Mouse (Mus musculus): Measurements from ENCODE around the gene Gpr87. TPM values are rescaled to one million over a fixed set of nuclear protein-coding genes. Genes with fewer than 3 reads are reported as not detected.
A peak's percentile ranks its signal among the peaks of the same experiment; 100 is the strongest.

Gene Gpr87
- polyA plus RNA-seq (2016; fragmentation: Nextera tagmentation; extraction: Ambion mirVana), result 0.14 TPM in 1 of 2 replicates, not detected in the other

- H3K27me3 ChIP-seq (replicated peaks), result no peaks in the 10 kb centered on the region
- no peaks in the 10 kb centered on the region for H3K36me3 ChIP-seq
- no peak for ATAC-seq (ENCODE audit: insufficient number of reproducible peaks, low FRiP score)
- H3K9ac ChIP-seq, result no peak within 1 kb of the TSS
- no peaks in the 10 kb centered on the region for H3K9me3 ChIP-seq (replicated peaks)
- H3K4me2 ChIP-seq, result no peak within 1 kb of the TSS
- H3K4me1 ChIP-seq (replicated peaks), result no peaks in the 10 kb centered on the region
- no peak within 1 kb of the TSS for H3K4me3 ChIP-seq
- H3K27ac ChIP-seq (ENCODE audit: poor library complexity, severe bottlenecking), result no peak within 1 kb of the TSS
- 82% methylated on average over 7 of the region's 7 CpGs for WGBS
Observed at GRCm38 (mm10) chr3:59194938-59195337, at the start of gene Gpr87. TSS of gene Gpr87 (minus strand) at chr3:59195104.

DNA sequence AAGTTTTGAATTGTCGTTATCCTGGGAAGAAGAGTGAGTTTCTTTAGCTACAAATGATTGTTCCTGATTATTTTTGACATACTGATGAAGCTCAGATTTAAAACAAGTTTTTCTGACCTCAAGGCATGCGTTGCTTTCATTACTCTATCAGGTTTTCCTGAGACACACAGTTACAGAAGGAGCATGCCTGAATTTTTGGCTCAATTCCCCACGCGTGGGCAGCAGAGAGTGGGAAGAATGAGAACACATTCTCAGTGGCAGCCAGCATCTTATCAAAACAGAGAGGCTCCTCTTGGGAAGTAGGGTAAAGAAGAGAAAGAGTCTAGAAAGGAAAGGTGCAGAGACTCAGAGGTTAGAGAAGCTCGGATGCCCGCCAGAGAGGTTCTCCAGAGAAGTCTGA, 48.5 kb upstream of the Gpr87 start:
- ATAC-seq (ENCODE audit: insufficient number of reproducible peaks, low FRiP score), result no peak
- Histone ChIP-seq H3K4me2 (no peak overlapping the region), H3K36me3 (peaks cover 5% of the 10 kb centered on the region; the same call in 1 of the 2 replicates), H3K9ac (no peak overlapping the region), H3K4me1 (replicated peaks) (peaks cover 9% of the 10 kb centered on the region), H3K4me3 (no peak overlapping the region), H3K27ac (ENCODE audit: poor library complexity, severe bottlenecking) (no peak overlapping the region), H3K9me3 (replicated peaks) (no peaks in the 10 kb centered on the region), H3K27me3 (replicated peaks) (no peaks in the 10 kb centered on the region)
- WGBS, result 58% methylated on average over 6 of the region's 6 CpGs

DNA sequence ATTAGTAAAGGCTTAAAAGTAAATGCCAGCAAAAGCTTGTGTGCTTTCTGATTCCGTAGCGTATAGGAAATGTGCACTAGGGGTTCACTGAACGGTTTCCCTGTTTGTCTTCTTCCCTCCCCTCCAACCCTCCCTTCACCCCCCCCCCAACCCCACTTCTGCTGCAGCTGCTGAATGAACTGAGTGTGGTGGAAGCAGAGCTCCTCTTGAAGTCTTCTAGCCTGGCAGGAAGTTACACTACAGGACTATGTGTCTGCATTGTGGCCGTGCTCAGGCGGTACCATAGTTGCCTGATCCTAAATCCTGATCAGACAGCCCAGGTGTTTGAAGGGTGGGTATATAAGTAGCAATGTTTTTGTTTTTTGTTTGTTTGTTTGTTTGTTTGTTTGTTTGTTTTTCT, 40.0 kb upstream of the Gpr87 start:
- no peak for ATAC-seq (ENCODE audit: insufficient number of reproducible peaks, low FRiP score)
- Histone ChIP-seq H3K9ac (no peak overlapping the region), H3K27me3 (replicated peaks) (no peaks in the 10 kb centered on the region), H3K36me3 (peaks cover 5% of the 10 kb centered on the region; the same call in 1 of the 2 replicates), H3K4me2 (no peak overlapping the region), H3K9me3 (replicated peaks) (no peaks in the 10 kb centered on the region), H3K4me1 (replicated peaks) (no peaks in the 10 kb centered on the region), H3K4me3 (no peak overlapping the region), H3K27ac (ENCODE audit: poor library complexity, severe bottlenecking) (no peak overlapping the region)
- 62% methylated on average over 5 of the region's 5 CpGs for WGBS

GRCm38 (mm10) chr3:59230912-59231311, 36.0 kb upstream of the Gpr87 start:
- Histone ChIP-seq H3K27ac (ENCODE audit: poor library complexity, severe bottlenecking) (no peak overlapping the region), H3K4me1 (replicated peaks) (peaks cover 14% of the 10 kb centered on the region)

GRCm38 (mm10) chr3:59228730-59229551, 34.0 kb upstream of the Gpr87 start:
- H3K27ac ChIP-seq (ENCODE audit: poor library complexity, severe bottlenecking), result peak overlapping the region; percentile 59
- no peak overlapping the region for H3K9ac ChIP-seq
- H3K27me3 ChIP-seq (replicated peaks), result no peaks in the 10 kb centered on the region
- peaks cover 14% of the 10 kb centered on the region for H3K4me1 ChIP-seq (replicated peaks)
- H3K36me3 ChIP-seq, result no peaks in the 10 kb centered on the region
- peak overlapping the region; percentile 32 for H3K4me2 ChIP-seq
- WGBS, result 41% methylated on average over 10 of the region's 10 CpGs
- 0 out of 2 replicates have a peak, but pooled peaks have one; percentile 48 for ATAC-seq (ENCODE audit: insufficient number of reproducible peaks, low FRiP score)
- no peaks in the 10 kb centered on the region for H3K9me3 ChIP-seq (replicated peaks)
- H3K4me3 ChIP-seq, result no peak overlapping the region

More at GRCm38 (mm10) chr3:59230912-59231311, 36.0 kb upstream of the Gpr87 start:
- WGBS, result 62% methylated on average over 3 of the region's 3 CpGs
- Histone ChIP-seq H3K9me3 (replicated peaks) (no peaks in the 10 kb centered on the region), H3K27me3 (replicated peaks) (no peaks in the 10 kb centered on the region), H3K4me2 (no peak overlapping the region), H3K36me3 (no peaks in the 10 kb centered on the region), H3K4me3 (no peak overlapping the region), H3K9ac (no peak overlapping the region)
- no peak for ATAC-seq (ENCODE audit: insufficient number of reproducible peaks, low FRiP score)

GRCm38 (mm10) chr3:59227696-59228095, 32.8 kb upstream of the Gpr87 start:
- Histone ChIP-seq H3K4me1 (replicated peaks) (peaks cover 14% of the 10 kb centered on the region), H3K27me3 (replicated peaks) (no peaks in the 10 kb centered on the region), H3K27ac (ENCODE audit: poor library complexity, severe bottlenecking) (no peak overlapping the region), H3K4me2 (no peak overlapping the region), H3K9ac (no peak overlapping the region), H3K36me3 (no peaks in the 10 kb centered on the region), H3K9me3 (replicated peaks) (no peaks in the 10 kb centered on the region), H3K4me3 (no peak overlapping the region)
- ATAC-seq (ENCODE audit: insufficient number of reproducible peaks, low FRiP score), result no peak
- 86% methylated on average over 9 of the region's 9 CpGs for WGBS

DNA sequence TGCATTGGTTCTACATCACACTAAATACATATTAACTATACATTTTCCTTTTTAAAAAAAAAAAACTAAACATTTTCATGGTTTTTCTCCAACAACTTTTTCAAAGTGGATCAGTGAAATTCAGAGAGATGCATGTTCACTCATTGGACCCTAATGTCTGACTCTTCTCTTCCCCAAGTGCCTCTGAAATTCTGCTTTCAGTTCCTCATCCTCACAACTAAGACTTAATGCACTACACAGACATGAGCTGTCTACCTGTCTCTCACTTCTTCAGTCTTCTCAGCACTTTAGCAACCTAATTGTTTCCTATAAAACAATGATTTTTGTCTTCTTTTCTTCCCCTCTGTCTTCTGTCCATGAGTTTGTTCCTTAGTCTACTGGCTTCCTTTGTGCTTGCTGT, 30.5 kb upstream of the Gpr87 start:
- Histone ChIP-seq H3K9me3 (replicated peaks) (no peaks in the 10 kb centered on the region), H3K4me3 (no peak overlapping the region), H3K27ac (ENCODE audit: poor library complexity, severe bottlenecking) (no peak overlapping the region), H3K4me2 (no peak overlapping the region), H3K27me3 (replicated peaks) (no peaks in the 10 kb centered on the region), H3K9ac (no peak overlapping the region), H3K4me1 (replicated peaks) (peaks cover 14% of the 10 kb centered on the region), H3K36me3 (no peaks in the 10 kb centered on the region)
- no peak for ATAC-seq (ENCODE audit: insufficient number of reproducible peaks, low FRiP score)

- no peak for ATAC-seq (ENCODE audit: insufficient number of reproducible peaks, low FRiP score)
- Histone ChIP-seq H3K4me3 (no peak overlapping the region), H3K9ac (no peak overlapping the region), H3K36me3 (no peaks in the 10 kb centered on the region), H3K27me3 (replicated peaks) (no peaks in the 10 kb centered on the region), H3K4me2 (no peak overlapping the region), H3K4me1 (replicated peaks) (no peaks in the 10 kb centered on the region), H3K27ac (ENCODE audit: poor library complexity, severe bottlenecking) (no peak overlapping the region), H3K9me3 (replicated peaks) (no peaks in the 10 kb centered on the region)
- WGBS, result 85% methylated on average over 2 of the region's 2 CpGs
Observed at GRCm38 (mm10) chr3:59222303-59222702, 27.4 kb upstream of the Gpr87 start.

DNA sequence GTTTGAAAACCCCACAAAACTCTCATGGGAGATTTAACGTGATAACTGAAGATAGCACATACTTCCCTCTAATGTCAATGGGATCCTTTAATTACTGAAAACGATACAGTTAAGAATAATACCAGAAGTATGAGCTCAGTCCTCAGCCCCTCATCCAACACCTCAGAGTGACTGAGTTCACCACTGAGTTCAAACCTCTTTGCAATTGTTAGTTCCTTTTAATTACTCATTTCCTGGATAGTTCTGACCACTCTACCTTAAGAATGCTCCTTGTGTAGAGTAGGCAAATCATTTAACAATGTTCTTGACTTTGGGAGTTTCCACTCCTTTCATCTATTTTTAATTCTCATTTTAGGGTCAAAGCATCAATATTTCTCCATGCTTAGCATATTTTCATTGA, 24.4 kb upstream of the Gpr87 start:
- Histone ChIP-seq H3K4me2 (no peak overlapping the region), H3K9me3 (replicated peaks) (no peaks in the 10 kb centered on the region), H3K9ac (no peak overlapping the region), H3K4me3 (no peak overlapping the region), H3K4me1 (replicated peaks) (no peaks in the 10 kb centered on the region), H3K27ac (ENCODE audit: poor library complexity, severe bottlenecking) (no peak overlapping the region), H3K36me3 (no peaks in the 10 kb centered on the region), H3K27me3 (replicated peaks) (no peaks in the 10 kb centered on the region)
- WGBS, result 82% methylated on average over 2 of the region's 2 CpGs
- no peak for ATAC-seq (ENCODE audit: insufficient number of reproducible peaks, low FRiP score)

DNA sequence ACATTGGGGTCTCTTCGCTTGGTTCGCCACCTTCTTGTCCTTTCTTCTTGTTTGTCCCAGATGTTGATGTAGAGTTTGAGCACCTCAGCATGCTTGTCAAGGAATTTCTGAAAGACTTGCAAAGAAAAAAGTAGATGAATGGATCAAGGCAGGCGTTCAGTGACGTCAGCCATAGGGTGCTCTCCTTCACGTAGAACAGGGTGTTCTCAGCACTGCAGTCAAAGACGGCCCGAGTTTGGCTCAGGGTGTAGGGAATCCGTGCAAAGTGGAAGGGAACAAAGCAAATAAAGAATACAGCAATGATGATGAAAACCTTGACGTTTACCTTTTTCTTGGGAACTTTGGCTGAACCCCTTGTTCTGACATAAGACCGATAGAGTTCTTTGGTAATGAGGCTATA, 22.3 kb upstream of the Gpr87 start:
- no peaks in the 10 kb centered on the region for H3K9me3 ChIP-seq (replicated peaks)
- ATAC-seq (ENCODE audit: insufficient number of reproducible peaks, low FRiP score), result no peak
- H3K9ac ChIP-seq, result no peak overlapping the region
- no peaks in the 10 kb centered on the region for H3K36me3 ChIP-seq
- no peak overlapping the region for H3K27ac ChIP-seq (ENCODE audit: poor library complexity, severe bottlenecking)
- no peaks in the 10 kb centered on the region for H3K4me1 ChIP-seq (replicated peaks)
- no peak overlapping the region for H3K4me2 ChIP-seq
- no peaks in the 10 kb centered on the region for H3K27me3 ChIP-seq (replicated peaks)
- H3K4me3 ChIP-seq, result no peak overlapping the region
- WGBS, result 85% methylated on average over 10 of the region's 10 CpGs

DNA sequence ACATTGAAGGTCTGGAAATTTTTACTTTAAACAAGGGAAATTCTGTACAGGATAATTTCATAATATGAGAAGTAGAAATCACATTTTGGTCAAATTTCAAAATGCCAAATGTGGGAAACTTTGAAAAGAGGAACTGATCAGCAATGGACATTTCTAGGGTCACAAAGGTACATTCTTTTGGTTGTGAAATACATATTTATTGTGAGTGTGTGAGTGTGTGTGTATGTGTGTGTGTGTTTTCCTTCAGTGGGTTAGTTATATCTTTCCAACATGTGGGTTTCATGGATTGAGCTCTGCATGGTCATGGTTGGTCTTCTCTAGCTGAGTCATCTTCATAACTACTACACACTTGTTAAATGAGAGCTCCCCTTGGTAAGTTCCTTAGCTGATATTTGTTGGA, 17.5 kb upstream of the Gpr87 start:
- Histone ChIP-seq H3K4me1 (replicated peaks) (no peaks in the 10 kb centered on the region; the same call in 1 of the 2 replicates), H3K9ac (no peak overlapping the region), H3K4me2 (no peak overlapping the region), H3K27me3 (replicated peaks) (no peaks in the 10 kb centered on the region), H3K4me3 (no peak overlapping the region), H3K27ac (ENCODE audit: poor library complexity, severe bottlenecking) (no peak overlapping the region), H3K9me3 (replicated peaks) (no peaks in the 10 kb centered on the region), H3K36me3 (no peaks in the 10 kb centered on the region)
- ATAC-seq (ENCODE audit: insufficient number of reproducible peaks, low FRiP score), result no peak

DNA sequence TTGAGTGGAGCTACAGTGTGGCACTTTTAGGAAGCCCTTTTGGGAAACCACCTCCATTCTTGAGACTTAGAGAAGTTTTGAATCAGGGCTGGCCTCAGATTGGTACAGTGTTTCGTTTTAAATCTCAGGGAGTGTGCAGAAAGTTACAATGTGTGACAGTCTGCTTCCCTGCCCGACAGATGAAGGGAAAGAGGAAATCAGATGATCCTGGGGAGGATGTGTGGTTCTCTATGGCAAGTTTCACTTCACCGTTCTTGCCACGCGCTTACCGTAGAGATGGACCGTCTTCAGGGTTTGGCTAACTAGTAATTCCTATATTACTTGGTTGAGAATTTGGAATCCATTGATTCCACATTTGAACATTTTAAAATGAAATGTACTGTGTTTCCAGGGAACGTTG, 16.9 kb upstream of the Gpr87 start:
- Histone ChIP-seq H3K9ac (no peak overlapping the region), H3K27me3 (replicated peaks) (no peaks in the 10 kb centered on the region), H3K9me3 (replicated peaks) (no peaks in the 10 kb centered on the region), H3K4me3 (no peak overlapping the region), H3K36me3 (no peaks in the 10 kb centered on the region), H3K4me1 (replicated peaks) (no peaks in the 10 kb centered on the region; the same call in 1 of the 2 replicates), H3K4me2 (no peak overlapping the region), H3K27ac (ENCODE audit: poor library complexity, severe bottlenecking) (no peak overlapping the region)
- 86% methylated on average over 8 of the region's 8 CpGs for WGBS
- no peak for ATAC-seq (ENCODE audit: insufficient number of reproducible peaks, low FRiP score)

Data from heart, embryonic 12.5 days (tissue).